Mouse (Mus musculus): ENCODE data around the gene Ndc1.

Ndc1 gene

DNA sequence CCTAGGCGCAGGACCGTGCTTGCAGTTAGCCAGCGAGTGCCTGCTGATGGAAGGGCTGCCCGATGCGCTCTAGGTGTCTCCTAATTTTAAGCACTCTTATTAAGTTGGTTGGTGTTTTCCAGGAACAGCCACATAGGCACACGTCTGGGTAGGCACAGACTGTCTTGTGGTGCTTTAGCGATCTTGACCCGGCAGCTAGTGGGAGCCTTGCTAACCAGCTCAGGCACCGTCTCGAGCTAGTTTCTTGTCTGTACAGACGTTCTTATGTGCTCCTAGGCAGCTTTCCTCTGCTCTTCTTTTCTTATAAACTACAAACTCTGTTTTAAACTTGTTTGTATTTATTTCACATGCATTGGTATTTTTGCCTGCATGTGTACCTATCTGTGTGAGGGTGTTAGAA lies 76.0 kb downstream of the Ndc1 start:
- DNase-seq: no peak

DNA sequence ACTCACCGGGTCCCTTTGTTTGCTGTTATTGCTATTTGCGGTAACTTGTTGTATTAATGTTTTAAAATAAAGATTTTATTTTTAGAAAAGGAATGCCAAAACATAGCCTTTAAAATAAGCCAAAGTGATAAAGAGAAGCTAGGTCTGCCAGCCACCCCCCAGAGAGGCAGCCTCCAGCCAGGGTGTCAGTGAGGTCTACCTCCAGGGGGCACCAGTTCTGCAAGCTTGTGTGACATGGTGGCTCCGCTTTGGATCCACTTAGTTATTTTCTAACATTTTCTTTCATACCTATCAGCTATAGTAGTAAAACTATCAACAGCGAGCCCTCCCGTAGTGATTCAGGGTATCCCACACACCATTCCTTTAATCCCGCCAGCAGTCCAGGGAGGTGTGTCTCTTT lies 80.9 kb downstream of the Ndc1 start:
- no peak for DNase-seq

DNA sequence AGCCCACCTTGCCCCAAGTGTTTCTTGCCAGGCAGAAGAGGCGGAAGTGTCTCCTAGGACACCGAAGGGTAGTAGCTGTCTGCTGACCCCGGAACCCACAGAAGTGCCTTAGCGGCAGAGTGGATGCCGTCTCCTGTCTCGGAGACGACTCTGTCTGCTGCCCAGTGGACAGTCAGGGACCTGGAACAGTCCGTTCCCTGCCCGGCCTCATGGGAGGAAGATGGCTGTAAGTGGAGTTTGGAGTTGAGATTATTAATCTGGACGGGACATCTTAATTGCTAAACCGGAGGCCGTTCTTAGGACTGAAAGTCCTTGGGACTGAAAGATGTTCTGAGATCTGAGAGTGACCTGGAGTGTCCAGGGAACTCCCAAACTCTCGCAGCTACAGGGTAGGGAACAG lies 81.9 kb downstream of the Ndc1 start:
- DNase-seq: no peak

DNA sequence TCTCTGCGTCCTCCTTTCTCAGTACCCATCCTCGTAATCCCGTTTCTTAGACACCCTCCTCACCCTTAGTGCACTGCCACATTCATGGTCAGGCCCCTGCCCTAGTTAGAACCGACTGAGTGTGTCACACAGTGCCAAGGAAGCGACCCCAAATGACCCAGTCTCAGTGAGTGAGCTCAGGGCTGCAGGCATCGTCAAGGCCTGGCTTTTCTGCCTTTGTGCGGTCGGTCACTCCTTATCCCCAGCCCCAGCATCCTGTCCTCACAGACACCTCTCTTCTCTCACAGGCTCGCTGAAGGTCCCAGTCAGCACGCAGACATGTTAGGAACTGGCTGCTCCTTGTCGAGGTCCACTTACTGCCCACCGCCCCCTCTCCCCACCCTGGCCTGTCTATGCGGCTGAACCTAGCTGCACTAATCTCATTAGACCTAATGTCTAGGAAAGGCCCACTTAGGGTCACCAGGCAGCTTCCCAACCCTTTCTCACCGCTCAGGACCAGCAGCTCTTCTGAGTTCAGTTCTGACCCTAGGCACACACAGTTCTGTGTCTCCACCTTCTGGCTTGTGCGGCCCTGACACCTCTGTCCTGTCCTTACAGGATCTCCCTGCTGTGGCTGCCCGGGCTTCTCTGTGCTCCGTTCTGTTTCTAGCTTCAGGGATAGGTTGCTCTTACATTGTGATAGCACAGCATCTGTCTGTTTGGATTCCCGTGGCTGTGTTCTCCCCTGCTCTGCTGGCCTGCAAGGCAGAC lies 84.9 kb downstream of the Ndc1 start:
- DNase-seq: no peak

DNA sequence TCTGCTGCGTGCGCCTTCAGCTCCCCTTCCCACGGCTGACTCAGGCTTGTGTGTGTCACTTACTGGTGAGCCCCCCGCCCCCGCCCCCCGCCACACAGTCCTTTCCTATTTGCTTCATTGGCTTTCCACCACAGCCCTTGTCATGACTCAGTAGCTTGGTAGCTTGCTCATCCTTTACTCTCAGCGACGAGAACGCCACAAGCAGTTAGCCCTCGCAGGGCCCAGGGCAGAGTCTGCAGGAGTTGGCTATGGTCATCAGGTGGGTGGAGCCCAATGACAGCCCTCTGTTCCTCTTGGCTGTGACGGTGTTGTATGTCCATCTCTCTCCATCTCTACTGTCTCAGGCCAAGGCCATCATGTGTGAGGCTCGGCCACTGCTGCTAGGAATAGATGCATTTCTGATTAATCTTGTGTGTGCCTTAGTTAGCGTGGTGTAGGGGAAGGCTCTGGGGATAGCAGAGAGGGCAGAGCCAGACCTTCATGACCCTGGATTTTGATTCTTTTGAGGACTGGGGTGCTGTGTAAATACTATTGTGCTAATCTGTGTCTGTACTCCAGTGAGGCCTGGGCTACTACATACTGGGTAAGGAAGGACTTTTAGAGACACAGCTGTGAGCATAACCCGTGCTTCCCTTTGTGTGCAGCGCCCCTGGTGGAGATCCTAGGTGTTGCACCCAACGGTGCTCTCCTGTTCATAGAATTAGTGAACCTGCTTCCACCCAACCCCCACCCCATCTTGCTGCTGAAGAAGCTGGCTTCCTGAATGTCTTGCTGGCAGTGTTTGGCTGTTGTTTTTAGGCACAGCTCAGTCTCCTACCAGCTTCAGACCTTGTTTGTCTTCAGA lies 85.8 kb downstream of the Ndc1 start:
- peak; percentile 92 for DNase-seq

DNA sequence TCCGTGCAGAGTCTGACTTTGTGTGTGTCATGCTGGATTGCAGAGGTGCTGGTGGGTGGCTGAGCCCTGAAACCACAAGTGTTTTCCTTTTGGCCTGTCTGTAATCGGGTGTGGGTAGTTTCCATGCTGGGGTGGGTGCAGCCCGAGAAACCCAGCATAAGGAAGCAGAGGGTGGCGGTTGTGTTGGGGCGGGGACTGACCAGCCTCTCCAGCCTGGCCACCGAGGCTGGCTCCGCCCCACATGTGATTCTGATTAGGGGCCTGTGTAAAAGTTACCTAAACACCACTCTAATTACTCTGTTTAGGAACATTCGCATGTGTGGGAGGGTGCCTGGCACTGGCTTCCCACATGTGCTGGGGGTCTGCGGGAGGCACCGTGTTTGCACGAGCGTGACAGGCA lies 90.0 kb downstream of the Ndc1 start:
- no peak for DNase-seq

DNA sequence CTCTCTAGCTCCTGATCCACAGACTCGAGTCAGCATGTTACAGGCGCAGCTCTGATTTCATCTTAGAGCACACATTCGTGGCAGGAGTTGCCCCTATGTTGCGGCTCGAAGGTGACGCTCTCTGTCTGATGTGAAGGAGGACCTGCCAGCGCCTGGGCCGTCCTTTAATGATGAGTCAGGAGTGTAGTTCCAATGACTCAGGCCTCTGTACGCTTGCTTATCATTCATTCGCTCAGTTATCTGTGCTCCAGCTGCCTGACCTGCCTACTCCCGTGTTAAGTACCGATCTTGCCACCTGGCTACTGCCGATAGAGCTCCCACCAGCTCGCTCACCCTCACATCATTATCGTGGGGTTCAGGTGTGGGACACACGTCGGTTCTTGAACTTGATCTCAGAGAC lies 91.3 kb downstream of the Ndc1 start:
- no peak for DNase-seq

DNA sequence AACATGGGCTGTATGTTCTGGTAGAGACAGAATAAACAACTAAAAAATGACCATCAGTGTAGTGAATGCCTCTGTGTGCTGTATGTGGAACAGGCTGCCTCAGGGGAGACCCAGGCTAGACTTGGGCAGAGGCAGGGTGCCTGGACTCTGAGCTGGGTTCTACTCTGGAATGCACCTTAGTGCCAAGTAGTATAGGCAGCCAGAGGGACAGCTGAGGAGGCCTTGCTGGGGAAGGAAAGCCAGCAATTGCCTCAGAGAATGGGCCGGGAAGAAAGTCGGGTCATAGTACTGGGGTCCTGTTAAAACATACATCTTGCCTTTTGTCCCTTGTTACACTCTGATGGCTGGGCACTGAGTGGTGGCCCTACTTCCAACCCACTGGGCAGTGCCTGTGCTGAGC lies 91.9 kb downstream of the Ndc1 start:
- DNase-seq: no peak

DNA sequence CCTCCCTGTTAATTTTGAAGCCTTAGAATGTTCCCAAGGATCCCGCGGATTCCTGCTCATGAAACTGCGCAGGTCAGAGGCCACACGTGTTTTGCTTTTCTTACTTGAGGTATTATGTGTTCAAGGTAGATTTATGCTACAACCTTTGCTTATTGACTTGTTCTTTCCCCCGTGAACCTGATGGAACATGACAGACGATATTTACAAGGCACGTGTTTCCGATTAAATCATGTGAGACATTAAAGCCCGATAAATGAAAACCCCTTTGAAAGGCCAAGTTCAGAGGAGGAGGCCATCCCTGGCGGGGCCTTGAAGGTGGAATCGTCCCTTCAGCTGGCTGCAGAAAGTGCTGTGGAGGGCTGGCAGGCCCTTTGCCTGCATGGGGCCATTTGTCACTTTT lies 92.9 kb downstream of the Ndc1 start:
- DNase-seq: no peak

Measured in right cerebral cortex, postnatal 4 days (tissue).